Mouse (Mus musculus) liver, adult 2 months (tissue): Measurements from ENCODE around the gene Eepd1. TPM values are rescaled to one million over a fixed set of nuclear protein-coding genes. Genes with fewer than 3 reads are reported as not detected.

ENCODE experiments used
- DNase-seq: peaks from one replicate; pipeline ENCODE4 v3.0.0-alpha.2; 2011; ENCODE audit warnings: low read depth, low spot score; ENCODE audit errors: extremely low read depth
- H3K27ac ChIP-seq: fragments of 200-500 bp; replicated peaks from 2 replicates; pipeline ENCODE4 v1.5.1; 2012; ENCODE audit warnings: low read depth, mild to moderate bottlenecking, control low read depth, inconsistent platforms, low read length; ENCODE audit not compliant: insufficient read depth
- H3K27me3 ChIP-seq: fragments of 200-500 bp; 2 replicates; pipeline ENCODE4 v1.6.1; 2012; ENCODE audit warnings: mild to moderate bottlenecking, moderate library complexity, low read length, inconsistent platforms; ENCODE audit not compliant: control insufficient read depth, insufficient read depth
- H3K36me3 ChIP-seq: fragments of 200-500 bp; 2 replicates; pipeline ENCODE4 v1.6.1; 2012; ENCODE audit warnings: low read length, inconsistent platforms; ENCODE audit not compliant: control insufficient read depth, insufficient read depth
- H3K4me1 ChIP-seq: fragments of 200-500 bp; 2 replicates; pipeline ENCODE4 v1.6.1; 2011; ENCODE audit warnings: low read length; ENCODE audit not compliant: control insufficient read depth, insufficient read depth
- H3K4me3 ChIP-seq: fragments of 200-500 bp; 2 replicates; pipeline ENCODE4 v1.5.1; 2011; ENCODE audit warnings: low read depth, mild to moderate bottlenecking, control low read depth, low read length, moderate library complexity; ENCODE audit not compliant: insufficient read depth
- H3K79me2 ChIP-seq: fragments of 200-500 bp; 2 replicates; pipeline ENCODE4 v1.6.1; 2012; ENCODE audit warnings: inconsistent platforms, mild to moderate bottlenecking, low read length, moderate library complexity; ENCODE audit not compliant: control insufficient read depth, insufficient read depth
- H3K9ac ChIP-seq: fragments of 200-500 bp; 2 replicates; pipeline ENCODE4 v1.6.1; 2012; ENCODE audit warnings: low read depth, mild to moderate bottlenecking, control low read depth, inconsistent platforms, low read length
- CTCF ChIP-seq: fragments of 200-500 bp; IDR thresholded peaks from 2 replicates; pipeline ENCODE4 v1.5.1; 2011; ENCODE audit warnings: low read depth, low read length, control low read depth
- POLR2A ChIP-seq: fragments of 200-500 bp; IDR thresholded peaks from 2 replicates; pipeline ENCODE4 v1.6.1; 2011; ENCODE audit warnings: low read length, control low read depth; ENCODE audit not compliant: insufficient read depth; ENCODE audit errors: extremely low read depth
- WGBS: fragments of 180-500 bp; shearing (Covaris S2); methylation state at CpG from one replicate; pipeline ENCODE4 v1.1.7; 2018; 5-methylcytosine and 5-hydroxymethylcytosine counted together
- polyA plus RNA-seq: library from polyadenylated mRNA; depleted of rRNA; stranded (reverse); fragments of >200 nt; gene quantifications from 2 replicates; pipeline ENCODE4 v1.2.3, GENCODE M21; 2012
- total RNA-seq: library from RNA; depleted of rRNA; stranded (reverse); fragments of >200 nt; gene quantifications from 2 replicates; pipeline ENCODE4 v1.2.3, GENCODE M21; 2014

The Eepd1 gene
- total and polyA plus RNA-seq, 2 experiments = 10.8 to 27.8 TPM

GRCm38 (mm10) chr9:25554246-25554803 lies 73.0 kb downstream of the Eepd1 start:
- H3K27ac ChIP-seq = no peak overlapping the region
- 81% methylated on average over 6 of the region's 6 CpGs for WGBS

GRCm38 (mm10) chr9:25555261-25555660 lies 73.9 kb downstream of the Eepd1 start:
- TF ChIP-seq POLR2A = no peak
- no peak for TF ChIP-seq CTCF
- no peak overlapping the region for H3K9ac ChIP-seq
- no peak for DNase-seq
- H3K36me3 ChIP-seq = no peaks in the 10 kb centered on the region
- no peak overlapping the region for H3K27ac ChIP-seq
- no peak overlapping the region for H3K4me3 ChIP-seq
- 77% methylated on average over 6 of the region's 6 CpGs for WGBS
- no peaks in the 10 kb centered on the region for H3K27me3 ChIP-seq
- peaks cover 15% of the 10 kb centered on the region for H3K4me1 ChIP-seq
- H3K79me2 ChIP-seq = peaks cover 6% of the 10 kb centered on the region; the same call in 1 of the 2 replicates

More at GRCm38 (mm10) chr9:25554246-25554803, 73.0 kb downstream of the Eepd1 start:
- DNase-seq = no peak
- Histone ChIP-seq H3K36me3 (no peaks in the 10 kb centered on the region), H3K27me3 (no peaks in the 10 kb centered on the region), H3K4me1 (peaks cover 20% of the 10 kb centered on the region), H3K4me3 (no peak overlapping the region), H3K79me2 (peaks cover 6% of the 10 kb centered on the region; the same call in 1 of the 2 replicates), H3K9ac (no peak overlapping the region)
- TF ChIP-seq CTCF (no peak), POLR2A (no peak)

- H3K79me2 ChIP-seq = peaks cover 6% of the 10 kb centered on the region; the same call in 1 of the 2 replicates
- H3K4me3 ChIP-seq = no peak overlapping the region
- no peak overlapping the region for H3K27ac ChIP-seq
- TF ChIP-seq CTCF (no peak), POLR2A (no peak)
- H3K9ac ChIP-seq = no peak overlapping the region
- H3K27me3 ChIP-seq = no peaks in the 10 kb centered on the region
- H3K36me3 ChIP-seq = no peaks in the 10 kb centered on the region
- DNase-seq = no peak
- peaks cover 12% of the 10 kb centered on the region for H3K4me1 ChIP-seq
- 95% methylated on average over 3 of the region's 3 CpGs for WGBS
Observed at GRCm38 (mm10) chr9:25556008-25556407, 74.7 kb downstream of the Eepd1 start.

- Histone ChIP-seq H3K27ac (no peak overlapping the region), H3K27me3 (no peaks in the 10 kb centered on the region), H3K4me3 (no peak overlapping the region), H3K79me2 (no peaks in the 10 kb centered on the region; the same call in 1 of the 2 replicates), H3K36me3 (no peaks in the 10 kb centered on the region), H3K4me1 (peaks cover 8% of the 10 kb centered on the region; the same call in 1 of the 2 replicates), H3K9ac (no peak overlapping the region)
- WGBS = 98% methylated on average over 2 of the region's 2 CpGs
- no peak for TF ChIP-seq POLR2A
- TF ChIP-seq CTCF = no peak
- DNase-seq = peak; percentile 66
Observed at GRCm38 (mm10) chr9:25557378-25557777, 76.0 kb downstream of the Eepd1 start.

- Histone ChIP-seq H3K79me2 (peaks cover 3% of the 10 kb centered on the region; the same call in 1 of the 2 replicates), H3K4me3 (no peak overlapping the region), H3K36me3 (no peaks in the 10 kb centered on the region; the same call in 1 of the 2 replicates), H3K27me3 (no peaks in the 10 kb centered on the region), H3K27ac (no peak overlapping the region), H3K4me1 (peaks cover 3% of the 10 kb centered on the region; the same call in 1 of the 2 replicates), H3K9ac (no peak overlapping the region)
- DNase-seq = no peak
- 77% methylated on average over 3 of the region's 3 CpGs for WGBS
- TF ChIP-seq CTCF (no peak), POLR2A (no peak)
Observed at GRCm38 (mm10) chr9:25558834-25559233, 77.5 kb downstream of the Eepd1 start.

- Histone ChIP-seq H3K27me3 (no peaks in the 10 kb centered on the region), H3K9ac (no peak overlapping the region), H3K4me1 (peaks cover 3% of the 10 kb centered on the region; the same call in 1 of the 2 replicates), H3K27ac (no peak overlapping the region), H3K4me3 (no peak overlapping the region), H3K79me2 (peaks cover 7% of the 10 kb centered on the region; the same call in 1 of the 2 replicates), H3K36me3 (no peaks in the 10 kb centered on the region; the same call in 1 of the 2 replicates)
- no peak for DNase-seq
- TF ChIP-seq POLR2A = no peak
- no peak for TF ChIP-seq CTCF
- WGBS = 76% methylated on average over 9 of the region's 9 CpGs
Observed at GRCm38 (mm10) chr9:25560016-25560758, 78.8 kb downstream of the Eepd1 start.
